Comparison of ENCODE assay signal across 23 mouse cellular contexts in genomic region chr2:104579784-104580446, GRCm38 (mm10). TPM values are rescaled to one million over a fixed set of nuclear protein-coding genes. Genes with fewer than 3 reads are reported as not detected.
A peak's percentile ranks its signal among the peaks of the same experiment; 100 is the strongest.
DNase-seq lines count a peak whose midpoint lies in the region; ATAC-seq and TF ChIP-seq lines count a peak whose summit lies in the region.
"Had no signal": no experiment of that assay in that cellular context is flagged by ENCODE, and none has a peak within 500 bp of the region (broad histone marks: within the 10 kb centered on the region; RNA-seq: fewer than 3 reads in every experiment).

No protein-coding gene starts in this region.

- intact Hi-C loops in heart, postnatal 25 days (cut with DNase I) = no loop called here

- no peak overlapping the region for H3K4me2 ChIP-seq in heart, embryonic 14.5 days (ENCODE audit: low read length)
- H3K4me2 ChIP-seq in lung, embryonic 16.5 days (ENCODE audit: low read depth, low read length) = no peak overlapping the region
- no peak overlapping the region for H3K4me2 ChIP-seq in limb, embryonic 13.5 days (replicated peaks)
- H3K4me2 ChIP-seq in midbrain, postnatal 0 days (ENCODE audit: low read depth, low read length, poor library complexity, severe bottlenecking) = no peak overlapping the region
- H3K4me2 ChIP-seq: embryonic facial prominence, embryonic 13.5 days; midbrain, embryonic 13.5 days had no signal

- DNase-seq in heart, postnatal 25 days (ENCODE audit: low spot score) = no peak
- no peak for DNase-seq in lung, postnatal 25 days (ENCODE audit: low spot score)
- no peak for DNase-seq in midbrain, postnatal 0 days (ENCODE audit: low spot score)
- no peak for DNase-seq in layer of hippocampus, adult 18-20 months (ENCODE audit: low spot score in 2 of 2)
- DNase-seq: adrenal gland, postnatal 10 days; cerebellum, adult 18-20 months; cerebellum, postnatal 14 days; gastrocnemius, postnatal 25 days; liver; lung, postnatal 10 days; right cerebral cortex, postnatal 14 days; spleen, adult 18-20 months; thymus, postnatal 14 days had no signal

- no peak overlapping the region for H3K27ac ChIP-seq in heart, embryonic 14.5 days (replicated peaks in 1 of 2; ENCODE audit: control insufficient read depth in 1 of 2, insufficient read depth in 1 of 2, low read depth in 2 of 2, low read length in 2 of 2)
- H3K27ac ChIP-seq in lung, embryonic 16.5 days (ENCODE audit: low read length) = no peak overlapping the region
- no peak overlapping the region for H3K27ac ChIP-seq in limb, embryonic 13.5 days
- H3K27ac ChIP-seq in midbrain, postnatal 0 days (ENCODE audit: low read depth, low read length) = no peak overlapping the region
- H3K27ac ChIP-seq: embryonic facial prominence, embryonic 13.5 days; hindbrain, postnatal 0 days; layer of hippocampus, adult 2 months; midbrain, embryonic 13.5 days had no signal

- H3K4me3 ChIP-seq in heart, embryonic 14.5 days (ENCODE audit: control insufficient read depth in 1 of 2, insufficient read depth in 1 of 2, low read depth in 1 of 2, low read length in 2 of 2) = no peak overlapping the region
- no peak overlapping the region for H3K4me3 ChIP-seq in lung, embryonic 16.5 days (ENCODE audit: low read length)
- H3K4me3 ChIP-seq in limb, embryonic 13.5 days = no peak overlapping the region
- H3K4me3 ChIP-seq in midbrain, postnatal 0 days (ENCODE audit: low read depth, low read length) = no peak overlapping the region
- H3K4me3 ChIP-seq: embryonic facial prominence, embryonic 13.5 days; layer of hippocampus, adult 2 months; megakaryocyte, embryonic 14.5 days; midbrain, embryonic 13.5 days had no signal

- no peaks in the 10 kb centered on the region for H3K27me3 ChIP-seq in heart, embryonic 14.5 days (ENCODE audit: control insufficient read depth, insufficient read depth, low read length)
- H3K27me3 ChIP-seq in lung, embryonic 16.5 days (ENCODE audit: control insufficient read depth, insufficient read depth, low read depth, low read length) = no peaks in the 10 kb centered on the region
- no peaks in the 10 kb centered on the region for H3K27me3 ChIP-seq in limb, embryonic 13.5 days
- H3K27me3 ChIP-seq in midbrain, postnatal 0 days (ENCODE audit: insufficient read depth, low read length) = no peaks in the 10 kb centered on the region
- H3K27me3 ChIP-seq: embryonic facial prominence, embryonic 13.5 days; midbrain, embryonic 13.5 days had no signal

- WGBS in heart, embryonic 14.5 days = 90% methylated on average over 7 of the region's 7 CpGs
- 76% methylated on average over 7 of the region's 7 CpGs for WGBS in lung, embryonic 16.5 days
- 77% methylated on average over 7 of the region's 7 CpGs for WGBS in limb, embryonic 13.5 days
- 87% methylated on average over 7 of the region's 7 CpGs for WGBS in midbrain, postnatal 0 days

- no peak for TF ChIP-seq CTCF in midbrain, postnatal 0 days (IDR thresholded peaks at IDR 0.05)

- peaks cover 2 to 9% of the 10 kb centered on the region in 2 experiments for H3K4me1 ChIP-seq in heart, embryonic 14.5 days (ENCODE audit: control insufficient read depth in 2 of 2, insufficient read depth in 2 of 2, low read length in 2 of 2)
- H3K4me1 ChIP-seq in lung, embryonic 16.5 days (replicated peaks; ENCODE audit: control insufficient read depth, insufficient read depth, low read length) = peaks cover 5% of the 10 kb centered on the region; the same call in 1 of the 2 replicates
- H3K4me1 ChIP-seq in limb, embryonic 13.5 days = no peaks in the 10 kb centered on the region
- no peaks in the 10 kb centered on the region for H3K4me1 ChIP-seq in midbrain, postnatal 0 days (ENCODE audit: insufficient read depth, low read length)
- H3K4me1 ChIP-seq: embryonic facial prominence, embryonic 13.5 days; midbrain, embryonic 13.5 days had no signal

- no peaks in the 10 kb centered on the region for H3K9me3 ChIP-seq in heart, embryonic 14.5 days (ENCODE audit: control insufficient read depth, low read length)
- no peaks in the 10 kb centered on the region for H3K9me3 ChIP-seq in lung, embryonic 16.5 days (ENCODE audit: control insufficient read depth, low read length)
- no peaks in the 10 kb centered on the region for H3K9me3 ChIP-seq in limb, embryonic 13.5 days
- no peaks in the 10 kb centered on the region for H3K9me3 ChIP-seq in midbrain, postnatal 0 days (ENCODE audit: low read length)
- H3K9me3 ChIP-seq: embryonic facial prominence, embryonic 13.5 days; megakaryocyte, embryonic 14.5 days; midbrain, embryonic 13.5 days had no signal

- no peaks in the 10 kb centered on the region for H3K36me3 ChIP-seq in heart, embryonic 14.5 days (ENCODE audit: control insufficient read depth, insufficient read depth, low read length)
- H3K36me3 ChIP-seq in lung, embryonic 16.5 days (ENCODE audit: control insufficient read depth, insufficient read depth, low read length) = no peaks in the 10 kb centered on the region
- no peaks in the 10 kb centered on the region for H3K36me3 ChIP-seq in limb, embryonic 13.5 days
- H3K36me3 ChIP-seq in midbrain, postnatal 0 days (ENCODE audit: insufficient read depth, low read length) = no peaks in the 10 kb centered on the region
- H3K36me3 ChIP-seq: embryonic facial prominence, embryonic 13.5 days; midbrain, embryonic 13.5 days had no signal

- ATAC-seq in heart, embryonic 14.5 days (ENCODE audit: insufficient number of reproducible peaks, insufficient read depth, low FRiP score, low read depth) = peak; percentile 26; the same call in 1 of the 2 replicates
- peak; percentile 28; the same call in 1 of the 2 replicates for ATAC-seq in lung, embryonic 16.5 days (ENCODE audit: low read depth)
- no peak for ATAC-seq in limb, embryonic 13.5 days (ENCODE audit: low FRiP score, low read depth)
- no peak for ATAC-seq in midbrain, postnatal 0 days (ENCODE audit: low FRiP score)
- ATAC-seq: forebrain, embryonic 14.5 days; hindbrain, postnatal 0 days; intestine, embryonic 16.5 days had no signal

- H3K9ac ChIP-seq in heart, embryonic 14.5 days (ENCODE audit: low read length) = no peak overlapping the region
- H3K9ac ChIP-seq in lung, embryonic 16.5 days (ENCODE audit: low read length) = no peak overlapping the region
- H3K9ac ChIP-seq in limb, embryonic 13.5 days = 0 out of 2 replicates have a peak overlapping the region, but pooled peaks have one; percentile 4
- no peak overlapping the region for H3K9ac ChIP-seq in midbrain, postnatal 0 days (replicated peaks; ENCODE audit: low read length, poor library complexity, severe bottlenecking)
- H3K9ac ChIP-seq: embryonic facial prominence, embryonic 13.5 days; midbrain, embryonic 13.5 days had no signal

RNA-seq across cellular contexts. Expression of gene Cstf3, which starts 10.4 kb away (rescaled TPM):
- 50.9 and 53.7 TPM in 2 replicates for polyA plus RNA-seq in heart, embryonic 14.5 days (2014; fragmentation: Nextera tagmentation; extraction: Ambion mirVana)
- 10 to 100 TPM; 12.0 to 14.7 TPM for total RNA-seq in heart, postnatal 25 days (2021)
- 55.4 and 60.5 TPM in 2 replicates for polyA plus RNA-seq in lung, embryonic 16.5 days (2015; fragmentation: Nextera tagmentation; extraction: Ambion mirVana)
- polyA plus RNA-seq in limb, embryonic 13.5 days (2015; fragmentation: Nextera tagmentation; extraction: Ambion mirVana) = 85.8 and 92.3 TPM in 2 replicates
- total RNA-seq in midbrain, postnatal 0 days (2014; rRNA removed) = 19.1 and 30.3 TPM in 2 replicates
- polyA plus RNA-seq in midbrain, postnatal 0 days (2015; fragmentation: Nextera tagmentation; extraction: Ambion mirVana) = 58.9 and 72.0 TPM in 2 replicates
- total RNA-seq in layer of hippocampus, adult 18-20 months (2021) = 10 to 100 TPM; 39.0 to 42.8 TPM

Comparison
In these comparisons a context has a peak if more than half of its experiments do, and no peak if none do; other contexts are left out.
1. ATAC-seq: peak in heart, embryonic 14.5 days (single experiment) and lung, embryonic 16.5 days (single experiment); none in limb, embryonic 13.5 days (single experiment) and midbrain, postnatal 0 days (single experiment).